Mouse (Mus musculus) lung, postnatal 36 days (tissue): ENCODE data around the gene Gm48551.

Source experiments
- DNase-seq: peaks from one replicate; pipeline ENCODE4 v3.0.0; 2022; ENCODE audit warnings: mixed read lengths

Gene Gm48551

DNA sequence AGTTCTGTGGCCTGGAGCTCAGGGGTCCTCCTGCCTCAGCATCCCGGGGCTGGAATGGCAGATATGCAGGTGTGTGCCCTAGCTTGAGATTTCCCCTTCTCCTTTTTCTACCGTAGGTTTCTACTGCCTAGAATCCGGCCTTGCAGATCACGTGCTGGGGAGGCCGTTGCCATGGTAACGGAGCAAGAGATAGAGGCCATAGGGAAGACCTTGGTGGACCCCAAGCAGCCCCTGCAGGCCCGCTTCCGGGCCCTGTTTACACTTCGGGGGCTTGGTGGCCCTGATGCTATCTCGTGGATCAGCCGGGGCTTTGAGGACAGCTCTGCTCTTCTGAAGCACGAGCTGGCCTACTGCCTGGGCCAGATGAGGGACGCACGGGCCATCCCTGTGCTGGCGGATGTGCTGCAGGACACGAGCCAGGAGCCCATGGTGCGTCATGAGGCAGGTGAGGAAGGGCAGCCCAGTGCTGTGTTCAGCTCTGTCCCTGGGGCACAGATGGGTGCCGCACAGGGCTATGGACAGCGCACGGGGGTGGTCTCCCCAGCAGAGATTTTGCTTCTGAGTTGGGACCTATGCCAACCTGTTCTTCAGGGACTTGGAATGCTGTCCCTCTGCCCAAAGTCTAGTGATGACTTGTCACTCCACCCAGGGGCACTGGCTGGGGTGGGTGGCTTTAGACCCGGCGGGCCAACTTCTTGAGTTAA lies 1.5 kb downstream of the Gm48551 start:
- DNase-seq: no peak

DNA sequence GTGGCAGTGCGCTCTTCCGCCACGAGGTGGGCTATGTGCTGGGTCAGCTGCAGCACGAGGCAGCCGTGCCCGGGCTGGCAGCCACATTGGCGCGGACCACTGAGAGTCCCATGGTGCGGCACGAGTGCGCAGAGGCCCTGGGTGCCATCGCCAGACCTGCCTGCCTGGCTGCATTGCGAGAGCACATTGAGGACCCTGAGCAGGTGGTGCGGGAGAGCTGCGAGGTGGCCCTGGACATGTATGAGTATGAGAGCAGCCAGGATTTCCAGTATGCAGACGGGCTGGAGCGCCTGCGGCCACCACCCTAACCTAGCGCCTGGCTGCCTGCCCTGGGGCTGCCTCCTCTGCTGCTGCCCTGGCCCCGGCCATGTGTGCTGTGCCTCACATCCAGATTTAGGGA lies 3.5 kb downstream of the Gm48551 start:
- DNase-seq: no peak

- DNase-seq: no peak
Observed at GRCm38 (mm10) chr10:81388505-81389055, 4.3 kb downstream of the Gm48551 start, which contains the start of gene Gm48552. Gm48552 (plus strand) TSS chr10:81389005.

- DNase-seq: peak; percentile 57
Observed at GRCm38 (mm10) chr10:81389373-81389772, 5.1 kb downstream of the Gm48551 start.

- DNase-seq: peak; percentile 79
Observed at GRCm38 (mm10) chr10:81389801-81390677, 5.8 kb downstream of the Gm48551 start.

GRCm38 (mm10) chr10:81390678-81390965 lies 6.4 kb downstream of the Gm48551 start:
- DNase-seq: no peak

- DNase-seq: no peak
Observed at GRCm38 (mm10) chr10:81392270-81392669, 8.0 kb downstream of the Gm48551 start.

DNA sequence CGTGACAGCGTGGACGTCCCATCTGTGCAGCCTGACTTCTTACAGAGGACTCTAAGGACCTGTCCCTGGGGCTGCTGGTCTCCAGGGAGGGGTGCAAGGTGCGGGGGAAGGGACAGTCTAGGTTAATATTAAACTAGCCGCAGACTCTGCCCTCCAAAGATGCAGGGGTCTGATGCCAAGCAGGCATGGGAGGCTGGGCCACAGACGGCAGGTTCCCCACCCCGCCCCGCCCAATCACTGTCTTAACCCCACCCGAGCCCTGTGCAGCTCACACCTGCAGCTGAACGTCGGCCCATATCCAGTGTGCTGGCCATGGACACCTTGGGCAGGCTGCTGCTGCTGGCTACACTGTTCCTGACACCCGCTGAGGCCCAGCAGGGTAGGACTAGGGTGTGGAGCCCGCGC lies 8.5 kb downstream of the Gm48551 start, which contains the start of gene Smim24:
TSS of gene Smim24 (plus strand) at position 271 of the 405 bp plus-strand sequence.
- DNase-seq: no peak

GRCm38 (mm10) chr10:81393456-81394063 lies 9.3 kb downstream of the Gm48551 start:
- DNase-seq: no peak

DNA sequence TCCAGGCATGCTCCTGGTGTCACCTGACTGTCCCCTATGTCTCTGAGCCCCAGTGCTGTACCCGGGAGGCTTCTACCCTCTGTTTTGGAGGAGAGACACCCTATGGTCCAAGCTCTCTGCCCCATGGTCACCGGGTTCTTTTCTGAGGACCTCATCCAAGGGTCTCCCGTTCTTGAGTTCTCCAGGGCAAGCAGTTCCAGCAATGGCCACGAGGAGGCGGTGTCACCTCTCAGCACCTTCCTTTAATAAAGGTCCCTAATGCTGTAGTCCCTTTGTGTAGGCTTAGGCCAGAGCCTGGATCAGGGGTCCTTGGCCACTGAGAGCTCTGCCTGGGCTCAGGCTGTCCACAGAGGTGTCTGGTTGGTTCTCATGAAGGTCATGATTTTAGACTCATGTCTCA lies 10.9 kb downstream of the Gm48551 start:
- DNase-seq: peak; percentile 86

GRCm38 (mm10) chr10:81395865-81396264 lies 11.6 kb downstream of the Gm48551 start:
- no peak for DNase-seq

DNA sequence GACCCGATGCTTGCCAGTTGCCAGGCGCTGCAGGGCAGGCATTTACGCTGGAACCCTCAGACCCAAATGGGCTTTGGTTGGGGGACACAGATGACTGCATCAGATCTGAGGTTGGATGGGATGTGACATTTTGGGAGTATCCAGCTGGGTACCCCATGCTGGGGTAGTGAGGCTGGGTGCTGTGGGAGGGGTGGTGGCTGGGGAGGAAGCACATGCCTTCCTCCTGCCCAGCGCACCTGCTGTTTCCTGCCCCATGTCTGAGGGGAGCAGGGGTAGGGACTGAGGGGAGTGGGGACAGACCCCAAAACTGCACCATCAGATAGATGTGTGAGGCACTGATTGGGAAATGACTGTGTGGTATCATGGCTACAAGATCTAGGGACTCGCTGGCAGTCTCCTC lies 12.5 kb downstream of the Gm48551 start:
- no peak for DNase-seq

GRCm38 (mm10) chr10:81399296-81399695 lies 15.0 kb downstream of the Gm48551 start:
- no peak for DNase-seq

- DNase-seq: no peak
Observed at GRCm38 (mm10) chr10:81399798-81400308, 15.6 kb downstream of the Gm48551 start.

GRCm38 (mm10) chr10:81400371-81401204 lies 16.3 kb downstream of the Gm48551 start:
- DNase-seq: no peak

- no peak for DNase-seq
Observed at GRCm38 (mm10) chr10:81401205-81401520, 16.9 kb downstream of the Gm48551 start.

- DNase-seq: peak; percentile 90
Observed at GRCm38 (mm10) chr10:81401521-81402226, 17.4 kb downstream of the Gm48551 start.

DNA sequence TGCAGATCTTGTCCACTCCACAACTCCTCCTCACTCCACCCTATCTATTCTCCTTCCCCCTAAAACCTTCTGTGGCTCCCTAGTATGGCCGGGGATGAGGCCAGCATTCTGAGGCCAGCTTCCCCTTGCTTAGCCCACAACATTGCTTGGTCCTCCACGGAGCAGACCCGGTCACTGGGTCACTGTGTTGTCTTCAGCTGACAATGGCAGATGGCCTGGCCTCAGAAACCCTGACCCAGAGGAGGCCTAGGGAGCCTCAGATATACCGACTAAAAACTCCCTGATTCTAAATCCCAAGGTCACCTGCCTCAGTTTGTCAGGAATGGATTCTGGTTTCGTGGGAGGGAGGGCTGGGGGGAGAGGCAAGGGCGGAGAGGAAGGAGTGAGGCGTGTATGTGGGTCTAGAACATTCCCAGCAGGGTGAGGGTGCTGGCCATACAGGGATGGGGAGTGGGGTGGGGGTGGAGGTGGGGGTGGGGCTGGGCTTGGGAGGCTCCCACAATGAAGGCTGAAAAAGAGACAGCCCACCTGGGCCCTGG lies 18.0 kb downstream of the Gm48551 start:
- DNase-seq: no peak

GRCm38 (mm10) chr10:81403511-81403910 lies 19.2 kb downstream of the Gm48551 start:
- no peak for DNase-seq

DNA sequence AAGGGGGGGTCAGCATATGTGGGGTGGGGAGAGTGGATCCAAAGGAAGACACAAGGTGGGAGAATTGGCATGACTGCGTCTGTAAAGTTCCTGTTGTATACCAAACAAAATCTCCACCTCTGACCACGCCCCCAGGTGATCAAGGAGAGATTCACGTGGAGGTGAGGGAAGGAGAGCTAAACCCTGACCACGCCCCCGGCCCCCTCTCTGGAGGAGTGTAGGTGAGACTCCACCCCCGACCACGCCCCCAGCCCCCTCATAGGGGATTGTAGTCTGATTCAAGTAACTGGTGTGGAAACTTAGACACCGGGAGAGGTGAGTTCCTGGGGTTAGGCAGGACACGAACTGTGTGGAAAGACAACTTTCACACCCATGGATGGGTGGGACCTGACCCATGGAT lies 19.8 kb downstream of the Gm48551 start:
- DNase-seq: no peak

GRCm38 (mm10) chr10:81404720-81405119 lies 20.5 kb downstream of the Gm48551 start:
- peak; percentile 76 for DNase-seq
